Mouse (Mus musculus) embryonic facial prominence, embryonic 12.5 days (tissue): ENCODE data around the gene Fstl1. TPM values are rescaled to one million over a fixed set of nuclear protein-coding genes. Genes with fewer than 3 reads are reported as not detected.

Source experiments
- ATAC-seq: fragments of 200-750 bp; cut with Nextera tagmentation; 2 replicates; pipeline ENCODE4 v1.8.0; 2017; ENCODE audit not compliant: insufficient number of reproducible peaks, insufficient read depth, low FRiP score, low TSS enrichment
- H3K27ac ChIP-seq: fragments of 300-500 bp; sonication (generic); 2 replicates; pipeline ENCODE4 v1.5.1; 2016; ENCODE audit warnings: mild to moderate bottlenecking
- H3K27me3 ChIP-seq: fragments of 300-500 bp; sonication (generic); 2 replicates; pipeline ENCODE4 v1.6.1; 2016; ENCODE audit warnings: mild to moderate bottlenecking, moderate library complexity
- H3K36me3 ChIP-seq: fragments of 300-500 bp; sonication (generic); 2 replicates; pipeline ENCODE4 v1.6.1; 2016; ENCODE audit warnings: mild to moderate bottlenecking
- H3K4me1 ChIP-seq: fragments of 300-500 bp; sonication (generic); 2 replicates; pipeline ENCODE4 v1.6.1; 2016
- H3K4me2 ChIP-seq: fragments of 300-500 bp; sonication (generic); replicated peaks from 2 replicates; pipeline ENCODE4 v1.6.1; 2016; ENCODE audit warnings: mild to moderate bottlenecking, moderate library complexity
- H3K4me3 ChIP-seq: fragments of 300-500 bp; sonication (generic); 2 replicates; pipeline ENCODE4 v1.5.1; 2016; ENCODE audit warnings: mild to moderate bottlenecking
- H3K9ac ChIP-seq: fragments of 300-500 bp; sonication (generic); 2 replicates; pipeline ENCODE4 v1.6.1; 2016; ENCODE audit warnings: mild to moderate bottlenecking, moderate library complexity
- H3K9me3 ChIP-seq: fragments of 300-500 bp; sonication (generic); 2 replicates; pipeline ENCODE4 v1.6.1; 2016; ENCODE audit warnings: mild to moderate bottlenecking, moderate library complexity
- WGBS: fragments of 180-500 bp; shearing (Covaris S2); methylation state at CpG from one replicate; pipeline ENCODE4 v1.1.7; 2016; 5-methylcytosine and 5-hydroxymethylcytosine counted together
- polyA plus RNA-seq: library from polyadenylated mRNA; unstranded; fragments of >200 nt; fragmentation: Nextera tagmentation; extraction: Ambion mirVana; gene quantifications from 2 replicates; pipeline ENCODE4 v1.2.1, GENCODE M21; 2016

Fstl1 gene
- polyA plus RNA-seq, 1 experiment from 2014 or later = 537 TPM

- Histone ChIP-seq H3K9me3 (no peaks in the 10 kb centered on the region), H3K4me2 (0 out of 2 replicates have a peak overlapping the region, but pooled peaks have one; percentile 7), H3K27ac (peak overlapping the region; percentile 83), H3K4me1 (peaks cover 62% of the 10 kb centered on the region), H3K4me3 (no peak overlapping the region), H3K27me3 (no peaks in the 10 kb centered on the region), H3K36me3 (peaks cover 33% of the 10 kb centered on the region), H3K9ac (no peak overlapping the region)
- no peak for ATAC-seq
- WGBS = 46% methylated on average over 10 of the region's 10 CpGs
These were observed 32.4 kb downstream of the Fstl1 start for GRCm38 (mm10) chr16:37808866-37809622.

GRCm38 (mm10) chr16:37809623-37809992 is 32.9 kb downstream of the Fstl1 start:
- no peaks in the 10 kb centered on the region for H3K9me3 ChIP-seq
- ATAC-seq = no peak
- H3K27me3 ChIP-seq = no peaks in the 10 kb centered on the region
- H3K4me1 ChIP-seq = peaks cover 68% of the 10 kb centered on the region
- peak overlapping the region; percentile 83 for H3K27ac ChIP-seq
- peaks cover 28% of the 10 kb centered on the region for H3K36me3 ChIP-seq
- 0 out of 2 replicates have a peak overlapping the region, but pooled peaks have one; percentile 7 for H3K4me2 ChIP-seq
- H3K9ac ChIP-seq = no peak overlapping the region
- H3K4me3 ChIP-seq = no peak overlapping the region
- WGBS = 71% methylated on average over 6 of the region's 6 CpGs

- H3K4me2 ChIP-seq = no peak overlapping the region
- no peak for ATAC-seq
- H3K9me3 ChIP-seq = no peaks in the 10 kb centered on the region
- no peak overlapping the region for H3K4me3 ChIP-seq
- H3K36me3 ChIP-seq = peaks cover 34% of the 10 kb centered on the region
- no peak overlapping the region for H3K27ac ChIP-seq
- no peak overlapping the region for H3K9ac ChIP-seq
- H3K4me1 ChIP-seq = peaks cover 54% of the 10 kb centered on the region
- 88% methylated on average over 8 of the region's 8 CpGs for WGBS
- H3K27me3 ChIP-seq = no peaks in the 10 kb centered on the region
These were observed 35.2 kb downstream of the Fstl1 start for GRCm38 (mm10) chr16:37811874-37812273.

GRCm38 (mm10) chr16:37812474-37812886 is 35.8 kb downstream of the Fstl1 start:
- Histone ChIP-seq H3K9ac (no peak overlapping the region), H3K27ac (0 out of 2 replicates have a peak overlapping the region, but pooled peaks have one; percentile 4), H3K27me3 (no peaks in the 10 kb centered on the region), H3K4me3 (no peak overlapping the region), H3K9me3 (no peaks in the 10 kb centered on the region), H3K4me1 (peaks cover 48% of the 10 kb centered on the region), H3K36me3 (peaks cover 36% of the 10 kb centered on the region), H3K4me2 (no peak overlapping the region)
- whole genome bisulfite sequencing = 64% methylated on average over 9 of the region's 9 CpGs
- ATAC-seq = no peak

GRCm38 (mm10) chr16:37813691-37814382 is 37.2 kb downstream of the Fstl1 start:
- Histone ChIP-seq H3K27me3 (no peaks in the 10 kb centered on the region), H3K27ac (peak overlapping the region; percentile 86), H3K4me2 (peak overlapping the region; percentile 26; the same call in 1 of the 2 replicates), H3K9ac (no peak overlapping the region), H3K4me1 (peaks cover 39% of the 10 kb centered on the region), H3K4me3 (no peak overlapping the region), H3K36me3 (peaks cover 45% of the 10 kb centered on the region), H3K9me3 (no peaks in the 10 kb centered on the region)
- 31% methylated on average over 5 of the region's 5 CpGs for WGBS
- ATAC-seq = no peak

- Histone ChIP-seq H3K27ac (peak overlapping the region; percentile 86), H3K4me3 (no peak overlapping the region), H3K4me2 (peak overlapping the region; percentile 18; the same call in 1 of the 2 replicates), H3K9ac (no peak overlapping the region), H3K27me3 (no peaks in the 10 kb centered on the region), H3K36me3 (peaks cover 51% of the 10 kb centered on the region), H3K9me3 (no peaks in the 10 kb centered on the region), H3K4me1 (peaks cover 33% of the 10 kb centered on the region)
- peak; percentile 89 for ATAC-seq
- WGBS = 18% methylated on average over 7 of the region's 7 CpGs
These were observed 37.8 kb downstream of the Fstl1 start for GRCm38 (mm10) chr16:37814383-37814971.

GRCm38 (mm10) chr16:37817986-37818385 is 41.3 kb downstream of the Fstl1 start:
- no peak for ATAC-seq
- H3K27me3 ChIP-seq = no peaks in the 10 kb centered on the region
- H3K9ac ChIP-seq = no peak overlapping the region
- H3K4me2 ChIP-seq = no peak overlapping the region
- H3K27ac ChIP-seq = no peak overlapping the region
- peaks cover 67% of the 10 kb centered on the region for H3K36me3 ChIP-seq
- H3K4me1 ChIP-seq = peaks cover 19% of the 10 kb centered on the region
- H3K4me3 ChIP-seq = no peak overlapping the region
- 95% methylated on average over 4 of the region's 4 CpGs for WGBS
- H3K9me3 ChIP-seq = no peaks in the 10 kb centered on the region

GRCm38 (mm10) chr16:37823949-37824348 is 47.3 kb downstream of the Fstl1 start:
- no peak overlapping the region for H3K9ac ChIP-seq
- ATAC-seq = no peak
- H3K4me3 ChIP-seq = no peak overlapping the region
- H3K4me1 ChIP-seq = no peaks in the 10 kb centered on the region
- peaks cover 92% of the 10 kb centered on the region for H3K36me3 ChIP-seq
- no peak overlapping the region for H3K27ac ChIP-seq
- no peak overlapping the region for H3K4me2 ChIP-seq
- no peaks in the 10 kb centered on the region for H3K9me3 ChIP-seq
- 86% methylated on average over 5 of the region's 5 CpGs for WGBS
- no peaks in the 10 kb centered on the region for H3K27me3 ChIP-seq

GRCm38 (mm10) chr16:37824778-37825505 is 48.3 kb downstream of the Fstl1 start:
- Histone ChIP-seq H3K27me3 (no peaks in the 10 kb centered on the region), H3K4me2 (no peak overlapping the region), H3K9ac (no peak overlapping the region), H3K4me3 (no peak overlapping the region), H3K36me3 (peaks cover 94% of the 10 kb centered on the region), H3K27ac (no peak overlapping the region), H3K4me1 (no peaks in the 10 kb centered on the region), H3K9me3 (no peaks in the 10 kb centered on the region)
- no peak for ATAC-seq
- 92% methylated on average over 12 of the region's 12 CpGs for WGBS

- peaks cover 95% of the 10 kb centered on the region for H3K36me3 ChIP-seq
- ATAC-seq = 0 out of 2 replicates have a peak, but pooled peaks have one; percentile 52
- no peak overlapping the region for H3K27ac ChIP-seq
- H3K9me3 ChIP-seq = no peaks in the 10 kb centered on the region
- no peak overlapping the region for H3K4me2 ChIP-seq
- 95% methylated on average over 3 of the region's 3 CpGs for WGBS
- H3K27me3 ChIP-seq = no peaks in the 10 kb centered on the region
- no peak overlapping the region for H3K4me3 ChIP-seq
- H3K9ac ChIP-seq = no peak overlapping the region
- no peaks in the 10 kb centered on the region for H3K4me1 ChIP-seq
These were observed 49.6 kb downstream of the Fstl1 start for GRCm38 (mm10) chr16:37826286-37826685.

- Histone ChIP-seq H3K27ac (no peak overlapping the region), H3K9me3 (no peaks in the 10 kb centered on the region), H3K4me3 (no peak overlapping the region), H3K4me2 (no peak overlapping the region), H3K36me3 (peaks cover 87% of the 10 kb centered on the region), H3K9ac (no peak overlapping the region), H3K4me1 (no peaks in the 10 kb centered on the region), H3K27me3 (no peaks in the 10 kb centered on the region)
- no peak for ATAC-seq
- 74% methylated on average over 7 of the region's 7 CpGs for WGBS
These were observed 54.4 kb downstream of the Fstl1 start for GRCm38 (mm10) chr16:37831041-37831440.
